Mouse (Mus musculus): ENCODE measurements around the gene Cdc14a. TPM values are rescaled to one million over a fixed set of nuclear protein-coding genes. Genes with fewer than 3 reads are reported as not detected.

Cdc14a gene
- polyA plus RNA-seq, 1 experiment: 2.7 TPM

- Histone ChIP-seq H3K4me3 (ENCODE audit: insufficient read depth, low read depth, low read length) (no peak overlapping the region), H3K27ac (replicated peaks; ENCODE audit: low read depth, low read length) (no peak overlapping the region), H3K4me1 (ENCODE audit: control insufficient read depth, insufficient read depth, insufficient read length, low read length) (no peaks in the 10 kb centered on the region)
Observed at GRCm38 (mm10) chr3:116397976-116398375, 25.9 kb downstream of the Cdc14a start.

DNA sequence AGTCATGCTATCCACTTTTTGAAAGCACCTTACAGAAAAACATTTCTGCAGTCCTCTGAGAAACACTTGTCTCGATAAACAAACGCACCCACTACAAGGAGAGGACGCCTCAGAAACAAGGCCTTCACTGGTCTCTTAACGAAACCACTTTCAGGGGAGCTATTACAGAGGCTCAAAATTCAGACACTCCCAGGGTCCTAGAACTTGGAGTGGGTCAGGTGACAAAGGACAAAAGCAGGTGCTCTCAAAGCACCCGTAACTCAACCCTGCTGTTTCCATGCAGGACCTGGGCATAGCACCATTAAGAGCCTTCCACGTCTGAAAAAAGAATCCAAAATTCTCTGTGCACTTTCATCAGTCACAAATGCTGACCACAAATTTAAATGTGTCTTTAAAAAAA is 26.5 kb downstream of the Cdc14a start:
- H3K4me3 ChIP-seq (ENCODE audit: insufficient read depth, low read depth, low read length): no peak overlapping the region
- no peaks in the 10 kb centered on the region for H3K4me1 ChIP-seq (ENCODE audit: control insufficient read depth, insufficient read depth, insufficient read length, low read length)
- H3K27ac ChIP-seq (replicated peaks; ENCODE audit: low read depth, low read length): no peak overlapping the region

GRCm38 (mm10) chr3:116396571-116396970 is 27.3 kb downstream of the Cdc14a start:
- no peak overlapping the region for H3K27ac ChIP-seq (replicated peaks; ENCODE audit: low read depth, low read length)
- H3K4me1 ChIP-seq (ENCODE audit: control insufficient read depth, insufficient read depth, insufficient read length, low read length): no peaks in the 10 kb centered on the region; the same call in 1 of the 2 replicates
- no peak overlapping the region for H3K4me3 ChIP-seq (ENCODE audit: insufficient read depth, low read depth, low read length)

GRCm38 (mm10) chr3:116394885-116395390 is 28.9 kb downstream of the Cdc14a start:
- Histone ChIP-seq H3K27ac (replicated peaks; ENCODE audit: low read depth, low read length) (no peak overlapping the region), H3K4me3 (ENCODE audit: insufficient read depth, low read depth, low read length) (no peak overlapping the region), H3K4me1 (ENCODE audit: control insufficient read depth, insufficient read depth, insufficient read length, low read length) (no peaks in the 10 kb centered on the region; the same call in 1 of the 2 replicates)

DNA sequence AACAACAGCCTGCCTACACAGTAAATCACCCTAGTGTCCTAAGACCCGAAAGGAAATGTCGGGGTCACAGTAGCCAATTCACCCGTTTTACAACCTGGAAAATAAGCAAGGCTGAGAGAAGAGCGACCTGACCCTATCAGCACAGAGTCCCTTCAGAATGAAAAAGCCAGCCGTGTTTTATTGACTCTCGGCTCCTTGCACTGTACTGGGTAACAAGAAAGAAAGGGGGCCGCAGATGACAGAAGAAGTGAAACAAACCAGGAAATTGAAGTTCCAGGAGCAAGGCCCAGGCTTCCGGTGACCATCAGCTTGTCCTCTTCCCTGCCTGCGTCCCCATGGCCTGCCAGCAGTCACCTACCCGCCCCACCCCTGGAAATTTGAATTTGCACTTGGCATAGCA is 32.4 kb downstream of the Cdc14a start:
- peak overlapping the region; percentile 6; the same call in 1 of the 2 replicates for H3K27ac ChIP-seq (replicated peaks; ENCODE audit: low read depth, low read length)
- no peaks in the 10 kb centered on the region; the same call in 1 of the 2 replicates for H3K4me1 ChIP-seq (ENCODE audit: control insufficient read depth, insufficient read depth, insufficient read length, low read length)
- H3K4me3 ChIP-seq (ENCODE audit: insufficient read depth, low read depth, low read length): no peak overlapping the region

- H3K27ac ChIP-seq (replicated peaks; ENCODE audit: low read depth, low read length): peak overlapping the region; percentile 64
- peaks cover 2% of the 10 kb centered on the region; the same call in 1 of the 2 replicates for H3K4me1 ChIP-seq (ENCODE audit: control insufficient read depth, insufficient read depth, insufficient read length, low read length)
- no peak overlapping the region for H3K4me3 ChIP-seq (ENCODE audit: insufficient read depth, low read depth, low read length)
Observed at GRCm38 (mm10) chr3:116389500-116390470, 34.0 kb downstream of the Cdc14a start.

DNA sequence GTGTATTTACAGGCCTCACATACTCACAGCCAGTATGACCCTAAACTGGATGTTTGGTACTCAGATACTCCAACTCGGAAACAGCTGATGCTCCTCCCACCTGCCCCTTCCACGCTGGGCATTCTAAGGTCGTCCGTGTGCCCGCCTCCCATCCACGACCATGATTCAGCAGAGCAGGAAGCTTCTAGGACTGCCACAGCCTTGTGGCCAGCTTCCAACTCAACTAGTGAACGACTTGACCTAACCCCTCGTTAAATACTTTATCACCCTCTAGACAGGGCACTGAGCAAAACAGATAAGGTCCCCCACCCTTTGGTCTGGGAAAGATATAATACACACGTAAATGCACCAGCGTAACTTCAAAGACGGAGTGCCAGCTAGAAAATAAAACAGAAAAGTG is 35.0 kb downstream of the Cdc14a start:
- H3K4me3 ChIP-seq (ENCODE audit: insufficient read depth, low read depth, low read length): no peak overlapping the region
- H3K27ac ChIP-seq (replicated peaks; ENCODE audit: low read depth, low read length): peak overlapping the region; percentile 64
- peaks cover 6% of the 10 kb centered on the region; the same call in 1 of the 2 replicates for H3K4me1 ChIP-seq (ENCODE audit: control insufficient read depth, insufficient read depth, insufficient read length, low read length)

DNA sequence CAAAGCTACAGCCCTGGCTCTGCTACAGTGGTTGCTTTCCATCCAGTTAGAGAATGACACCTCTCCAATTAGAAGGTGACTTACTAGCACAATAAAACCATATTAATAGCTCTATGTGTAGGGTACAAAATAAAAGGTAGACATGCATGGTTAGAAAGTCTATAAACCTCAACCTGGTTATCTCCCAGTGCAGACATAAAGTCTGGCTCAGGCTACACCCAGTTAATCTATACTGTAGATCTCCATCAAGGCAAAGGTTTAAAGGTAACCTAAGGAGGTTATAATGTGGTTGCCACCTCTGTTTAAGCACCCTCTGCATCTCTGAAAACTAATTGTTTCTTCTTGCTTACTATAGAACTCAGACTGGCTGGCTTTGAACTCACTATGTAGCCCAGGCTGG is 36.9 kb downstream of the Cdc14a start:
- no peak overlapping the region for H3K27ac ChIP-seq (replicated peaks; ENCODE audit: low read depth, low read length)
- no peak overlapping the region for H3K4me3 ChIP-seq (ENCODE audit: insufficient read depth, low read depth, low read length)
- peaks cover 7% of the 10 kb centered on the region; the same call in 1 of the 2 replicates for H3K4me1 ChIP-seq (ENCODE audit: control insufficient read depth, insufficient read depth, insufficient read length, low read length)

- Histone ChIP-seq H3K27ac (replicated peaks; ENCODE audit: low read depth, low read length) (no peak overlapping the region), H3K4me1 (ENCODE audit: control insufficient read depth, insufficient read depth, insufficient read length, low read length) (peaks cover 7% of the 10 kb centered on the region; the same call in 1 of the 2 replicates), H3K4me3 (ENCODE audit: insufficient read depth, low read depth, low read length) (no peak overlapping the region)
Observed at GRCm38 (mm10) chr3:116386342-116386741, 37.5 kb downstream of the Cdc14a start.

- peak overlapping the region; percentile 84 for H3K27ac ChIP-seq (replicated peaks; ENCODE audit: low read depth, low read length)
Observed at GRCm38 (mm10) chr3:116384319-116384718, 39.5 kb downstream of the Cdc14a start.

DNA sequence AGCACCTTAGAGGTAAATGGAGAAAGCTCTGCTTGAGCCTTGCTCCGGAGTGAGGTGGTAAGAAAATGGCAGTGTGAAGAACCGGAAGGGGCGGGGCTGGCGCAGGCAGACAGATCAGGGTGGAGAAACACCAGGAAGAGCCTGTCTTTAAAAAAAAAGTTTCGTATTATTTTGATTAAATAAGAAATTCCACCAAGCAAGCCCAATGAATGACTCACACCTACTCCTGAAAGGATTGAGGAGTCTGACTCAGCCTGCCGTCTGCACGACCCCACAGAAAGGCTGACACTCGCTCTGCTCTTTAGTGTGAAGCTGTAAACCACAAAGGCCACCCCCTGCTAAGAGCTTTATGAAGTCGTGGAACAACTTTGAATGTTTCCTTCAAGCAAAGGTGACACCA is 43.5 kb downstream of the Cdc14a start:
- no peak overlapping the region for H3K4me3 ChIP-seq (ENCODE audit: insufficient read depth, low read depth, low read length)
- no peak overlapping the region for H3K27ac ChIP-seq (replicated peaks; ENCODE audit: low read depth, low read length)
- peaks cover 8% of the 10 kb centered on the region; the same call in 1 of the 2 replicates for H3K4me1 ChIP-seq (ENCODE audit: control insufficient read depth, insufficient read depth, insufficient read length, low read length)

More at GRCm38 (mm10) chr3:116384319-116384718, 39.5 kb downstream of the Cdc14a start:
- peaks cover 7% of the 10 kb centered on the region; the same call in 1 of the 2 replicates for H3K4me1 ChIP-seq (ENCODE audit: control insufficient read depth, insufficient read depth, insufficient read length, low read length)
- no peak overlapping the region for H3K4me3 ChIP-seq (ENCODE audit: insufficient read depth, low read depth, low read length)

DNA sequence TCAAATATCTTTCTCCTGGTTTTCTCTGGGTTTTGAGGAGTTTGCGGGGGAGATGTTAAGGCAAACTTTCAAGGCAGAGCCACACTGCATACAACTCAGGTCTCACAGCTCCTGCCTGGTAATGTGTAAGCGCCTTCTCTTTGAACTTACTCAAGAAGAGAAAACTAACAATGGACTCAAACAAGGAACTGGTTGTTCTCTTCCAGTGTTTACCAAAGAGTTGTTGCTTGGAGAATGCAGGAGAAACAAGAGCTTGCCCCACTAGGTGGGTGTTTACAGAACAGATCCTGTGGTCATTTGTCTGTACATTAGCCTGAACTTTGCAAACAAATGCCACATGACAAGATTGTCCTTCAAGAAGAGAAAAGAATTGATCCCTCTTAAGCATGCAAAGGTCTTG is 48.4 kb downstream of the Cdc14a start:
- Histone ChIP-seq H3K4me3 (ENCODE audit: insufficient read depth, low read depth, low read length) (no peak overlapping the region), H3K4me1 (ENCODE audit: control insufficient read depth, insufficient read depth, insufficient read length, low read length) (peaks cover 2% of the 10 kb centered on the region; the same call in 1 of the 2 replicates), H3K27ac (replicated peaks; ENCODE audit: low read depth, low read length) (no peak overlapping the region)

DNA sequence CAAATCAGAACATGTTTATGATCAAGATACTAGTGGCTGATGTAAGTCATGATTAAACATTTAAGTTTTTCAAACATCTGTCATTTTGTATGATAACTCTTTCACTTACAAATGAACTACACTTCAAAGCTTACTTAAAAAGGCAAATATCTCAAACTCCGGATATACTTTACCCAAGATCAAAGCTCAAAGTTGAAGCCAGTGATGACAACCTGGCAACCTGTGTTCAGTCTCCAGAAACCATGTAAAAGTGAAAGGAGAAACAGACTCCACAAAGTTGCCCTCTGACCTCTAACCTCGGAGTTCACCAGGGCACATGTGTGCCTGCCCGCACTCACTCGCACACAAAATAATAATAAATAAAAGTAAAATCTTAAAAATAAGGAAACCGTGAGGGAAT is 49.3 kb downstream of the Cdc14a start:
- Histone ChIP-seq H3K27ac (replicated peaks; ENCODE audit: low read depth, low read length) (no peak overlapping the region), H3K4me1 (ENCODE audit: control insufficient read depth, insufficient read depth, insufficient read length, low read length) (peaks cover 2% of the 10 kb centered on the region; the same call in 1 of the 2 replicates), H3K4me3 (ENCODE audit: insufficient read depth, low read depth, low read length) (no peak overlapping the region)

GRCm38 (mm10) chr3:116373196-116373595 is 50.6 kb downstream of the Cdc14a start:
- H3K4me3 ChIP-seq (ENCODE audit: insufficient read depth, low read depth, low read length): no peak overlapping the region
- no peak overlapping the region for H3K27ac ChIP-seq (replicated peaks; ENCODE audit: low read depth, low read length)
- H3K4me1 ChIP-seq (ENCODE audit: control insufficient read depth, insufficient read depth, insufficient read length, low read length): no peaks in the 10 kb centered on the region; the same call in 1 of the 2 replicates

- Histone ChIP-seq H3K27ac (replicated peaks; ENCODE audit: low read depth, low read length) (no peak overlapping the region), H3K4me3 (ENCODE audit: insufficient read depth, low read depth, low read length) (no peak overlapping the region), H3K4me1 (ENCODE audit: control insufficient read depth, insufficient read depth, insufficient read length, low read length) (no peaks in the 10 kb centered on the region)
Observed at GRCm38 (mm10) chr3:116368868-116369437, 54.9 kb downstream of the Cdc14a start.
